Mouse (Mus musculus) kidney, embryonic 16.5 days (tissue): ENCODE measurements around the gene Prdm11. TPM values are rescaled to one million over a fixed set of nuclear protein-coding genes. Genes with fewer than 3 reads are reported as not detected.
A peak's percentile ranks its signal among the peaks of the same experiment; 100 is the strongest.

ENCODE experiments used
- ATAC-seq: fragments of 200-750 bp; cut with Nextera tagmentation; 2 replicates; pipeline ENCODE4 v1.8.0; 2017; ENCODE audit warnings: moderate TSS enrichment; ENCODE audit not compliant: low FRiP score, low TSS enrichment
- H3K27ac ChIP-seq: fragments of 300-500 bp; sonication (generic); 2 replicates; pipeline ENCODE4 v1.5.1; 2014; ENCODE audit warnings: low read length
- H3K27me3 ChIP-seq: fragments of 300-500 bp; sonication (generic); 2 replicates; pipeline ENCODE4 v1.6.1; 2014; ENCODE audit warnings: low read length, control low read depth, mixed read lengths; ENCODE audit not compliant: insufficient read depth
- H3K36me3 ChIP-seq: fragments of 300-500 bp; sonication (generic); 2 replicates; pipeline ENCODE4 v1.6.1; 2014; ENCODE audit warnings: low read length, control low read depth, mixed read lengths; ENCODE audit not compliant: insufficient read depth
- H3K4me1 ChIP-seq: fragments of 300-500 bp; sonication (generic); 2 replicates; pipeline ENCODE4 v1.6.1; 2014; ENCODE audit warnings: low read length, control low read depth, mixed read lengths; ENCODE audit not compliant: insufficient read depth
- H3K4me2 ChIP-seq: fragments of 300-500 bp; sonication (generic); replicated peaks from 2 replicates; pipeline ENCODE4 v1.6.1; 2014; ENCODE audit warnings: low read depth, low read length
- H3K4me3 ChIP-seq: fragments of 300-500 bp; sonication (generic); 2 replicates; pipeline ENCODE4 v1.5.1; 2014; ENCODE audit warnings: mild to moderate bottlenecking, low read length
- H3K9ac ChIP-seq: fragments of 300-500 bp; sonication (generic); replicated peaks from 2 replicates; pipeline ENCODE4 v1.6.1; 2014; ENCODE audit warnings: low read length
- H3K9me3 ChIP-seq: fragments of 300-500 bp; sonication (generic); 2 replicates; pipeline ENCODE4 v1.6.1; 2016; ENCODE audit warnings: low read length, control low read depth
- WGBS: fragments of 180-500 bp; shearing (Covaris S2); extraction: QIAGEN DNeasy Blood & Tissue Kit; methylation state at CpG from one replicate; pipeline ENCODE4 v1.1.7; 2014; 5-methylcytosine and 5-hydroxymethylcytosine counted together
- polyA plus RNA-seq: library from polyadenylated mRNA; unstranded; fragments of >200 nt; fragmentation: Nextera tagmentation; extraction: Ambion mirVana; gene quantifications from 2 replicates; pipeline ENCODE4 v1.2.1, GENCODE M21; 2015

Prdm11 gene
- polyA plus RNA-seq, 1 experiment from 2014 or later, result 5.5 TPM

DNA sequence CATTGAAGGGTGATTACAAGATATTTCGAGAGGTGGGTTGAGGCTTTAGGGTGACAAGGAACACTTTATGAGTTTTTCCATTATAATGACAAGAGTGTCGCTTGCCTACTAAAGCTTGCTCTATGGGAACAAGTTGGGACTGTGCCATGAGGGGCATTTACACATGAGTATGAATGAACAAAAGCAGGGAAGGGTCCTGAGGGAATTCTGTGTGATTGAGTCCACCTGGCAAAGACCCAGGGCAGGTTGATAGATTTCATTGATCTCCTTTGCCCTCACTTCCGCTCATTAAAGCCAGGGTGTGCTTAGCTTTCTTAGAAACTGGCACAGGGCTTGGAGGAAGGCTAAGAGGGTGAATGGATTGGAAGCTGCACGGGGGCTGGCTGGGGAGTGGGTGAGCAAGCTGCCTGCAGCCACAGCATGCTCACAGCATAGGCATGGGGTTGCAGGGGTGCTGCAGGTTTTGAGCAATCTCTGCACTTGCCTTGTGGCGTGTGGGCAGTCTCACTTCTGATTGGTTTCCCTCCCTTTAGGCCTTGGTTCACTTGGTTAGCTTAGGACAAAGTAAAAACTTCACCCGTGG is 121.2 kb downstream of the Prdm11 start:
- ATAC-seq, result no peak
- H3K9me3 ChIP-seq, result no peaks in the 10 kb centered on the region; the same call in 1 of the 2 replicates
- no peaks in the 10 kb centered on the region for H3K27me3 ChIP-seq
- no peak overlapping the region for H3K4me2 ChIP-seq
- 59% methylated on average over 6 of the region's 6 CpGs for WGBS
- H3K9ac ChIP-seq, result no peak overlapping the region
- H3K4me3 ChIP-seq, result no peak overlapping the region
- H3K36me3 ChIP-seq, result no peaks in the 10 kb centered on the region
- H3K27ac ChIP-seq, result no peak overlapping the region
- no peaks in the 10 kb centered on the region for H3K4me1 ChIP-seq

DNA sequence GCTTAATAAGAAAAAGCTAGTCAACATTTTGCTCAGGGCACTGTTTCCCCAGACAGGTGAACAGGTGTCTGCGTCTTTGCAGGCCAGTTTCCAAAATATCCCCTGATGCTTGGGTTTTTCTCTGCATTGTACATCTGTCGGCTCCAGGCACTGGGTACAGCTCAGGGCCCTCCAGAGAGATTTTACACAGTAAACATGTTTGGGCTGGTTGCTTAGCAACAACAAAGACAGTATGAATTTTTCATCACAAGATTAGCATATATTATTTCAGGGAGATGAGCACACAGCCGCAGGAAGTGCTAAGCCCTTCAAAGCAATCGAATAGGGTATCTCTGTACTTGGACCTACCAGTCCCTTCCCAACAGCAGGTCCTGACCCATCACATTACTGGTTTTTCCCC is 125.3 kb downstream of the Prdm11 start:
- Histone ChIP-seq H3K9ac (no peak overlapping the region), H3K4me3 (no peak overlapping the region), H3K9me3 (no peaks in the 10 kb centered on the region; the same call in 1 of the 2 replicates), H3K4me2 (no peak overlapping the region), H3K27ac (no peak overlapping the region), H3K4me1 (peaks cover 21% of the 10 kb centered on the region), H3K36me3 (no peaks in the 10 kb centered on the region), H3K27me3 (no peaks in the 10 kb centered on the region)
- WGBS, result 84% methylated on average over 4 of the region's 4 CpGs
- no peak for ATAC-seq

DNA sequence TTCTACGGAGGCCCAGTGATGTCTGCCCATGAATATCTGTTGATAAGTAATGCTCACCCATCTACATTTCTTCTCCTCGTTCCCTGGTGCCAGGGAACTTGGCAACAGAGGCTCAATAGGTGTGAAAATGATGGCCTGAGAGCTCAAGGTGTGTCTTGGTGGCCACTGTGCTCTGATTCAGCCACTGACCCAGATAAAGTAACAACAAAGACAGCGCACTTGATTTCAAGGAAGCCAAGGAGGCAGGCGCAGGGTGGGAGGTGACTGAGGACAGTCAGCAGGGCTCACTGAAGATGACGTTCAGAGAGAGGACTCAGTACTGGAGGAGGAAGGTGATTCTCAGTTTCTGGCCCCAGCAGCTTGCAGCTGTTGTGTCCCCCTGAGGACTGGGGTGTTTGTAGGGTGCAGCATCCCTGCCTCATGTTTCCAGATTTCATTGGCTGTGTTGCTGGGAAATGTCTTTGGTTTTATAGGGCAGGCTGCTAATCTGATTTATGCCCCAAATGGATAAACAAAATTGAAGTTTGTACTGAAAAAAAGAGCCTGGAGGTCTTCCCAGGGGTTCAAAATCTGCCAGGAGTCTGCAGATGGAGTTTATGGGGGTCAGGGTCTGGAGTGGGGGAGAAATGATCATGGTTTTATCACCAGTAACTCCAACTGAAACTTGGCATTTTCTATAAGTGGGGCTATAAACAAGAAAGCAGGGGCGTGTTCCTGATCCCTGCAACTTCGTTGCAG is 128.4 kb downstream of the Prdm11 start:
- peak; percentile 57; the same call in 1 of the 2 replicates for ATAC-seq
- 23% methylated on average over 7 of the region's 7 CpGs for WGBS
- Histone ChIP-seq H3K4me2 (no peak overlapping the region), H3K9me3 (no peaks in the 10 kb centered on the region; the same call in 1 of the 2 replicates), H3K36me3 (no peaks in the 10 kb centered on the region), H3K27ac (no peak overlapping the region), H3K4me3 (no peak overlapping the region), H3K4me1 (peaks cover 26% of the 10 kb centered on the region), H3K27me3 (peaks cover 19% of the 10 kb centered on the region), H3K9ac (no peak overlapping the region)

DNA sequence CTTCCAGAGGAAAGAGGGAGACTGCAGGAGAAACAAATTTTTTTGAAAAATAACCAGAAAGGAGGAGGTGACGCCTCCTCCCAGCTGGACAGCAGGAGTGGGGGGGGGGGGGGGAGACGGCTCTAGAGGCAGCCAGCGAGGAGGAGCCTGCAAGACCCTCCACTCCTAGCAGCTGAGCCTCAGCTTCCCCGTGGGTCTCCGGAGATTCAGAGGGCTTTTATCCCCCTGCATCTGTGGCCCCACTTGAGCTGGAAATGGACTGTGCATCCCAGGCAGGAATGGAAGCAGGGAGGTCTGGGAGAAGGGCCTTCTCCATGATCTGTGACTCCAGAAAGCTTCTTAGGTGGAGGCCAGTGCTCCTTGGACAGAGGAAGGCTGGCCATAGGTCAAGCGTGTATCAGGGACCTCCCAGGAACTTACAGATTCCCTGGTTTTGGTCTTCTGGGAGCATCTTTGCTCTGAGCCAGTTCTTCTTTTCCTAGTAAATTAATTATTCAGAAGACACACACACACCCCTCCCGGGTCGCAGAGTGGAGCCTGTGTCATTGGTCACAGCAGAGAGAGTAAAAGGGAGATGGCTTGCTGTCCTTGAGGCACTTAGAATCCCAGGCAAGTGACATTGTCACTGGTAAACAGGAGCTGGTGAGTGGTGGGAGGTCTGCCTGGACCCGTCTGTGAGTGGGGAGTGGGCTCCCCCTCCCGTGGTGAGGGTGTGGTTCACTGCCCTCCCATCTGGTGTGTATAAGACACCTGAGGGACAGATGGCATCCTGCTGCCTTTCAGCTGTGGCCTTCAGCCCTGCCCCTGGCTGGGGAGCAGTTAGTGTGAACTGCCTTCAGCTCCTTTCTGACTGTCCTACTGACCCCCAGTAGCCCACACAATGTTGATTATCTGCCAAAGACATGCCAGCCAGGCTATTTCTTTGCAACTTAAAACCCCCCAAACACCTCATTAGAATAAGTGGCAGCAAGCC is 130.0 kb downstream of the Prdm11 start:
- peaks cover 20% of the 10 kb centered on the region for H3K27me3 ChIP-seq
- peak overlapping the region; percentile 37 for H3K4me3 ChIP-seq
- WGBS, result 11% methylated on average over 10 of the region's 10 CpGs
- H3K4me2 ChIP-seq, result peak overlapping the region; percentile 55
- ATAC-seq, result no peak
- no peaks in the 10 kb centered on the region for H3K36me3 ChIP-seq
- H3K9ac ChIP-seq, result no peak overlapping the region
- no peak overlapping the region for H3K27ac ChIP-seq
- H3K9me3 ChIP-seq, result peaks cover 1% of the 10 kb centered on the region; the same call in 1 of the 2 replicates
- peaks cover 26% of the 10 kb centered on the region for H3K4me1 ChIP-seq

Other genes starting within 250 kb of the Prdm11 start
- gene Syt13, start 131.1 kb downstream of the Prdm11 start, polyA plus RNA-seq, result 5.7 and 6.0 TPM in 2 replicates
- 36.5 and 48.8 TPM in 2 replicates for gene Trp53i11, start 141.4 kb upstream of the Prdm11 start, polyA plus RNA-seq